Mouse (Mus musculus) kidney, adult 9 months (tissue): ENCODE measurements around the gene Traip.

ENCODE experiments used
- DNase-seq: peaks from one replicate; pipeline ENCODE4 v3.0.0; 2022

The Traip gene

DNA sequence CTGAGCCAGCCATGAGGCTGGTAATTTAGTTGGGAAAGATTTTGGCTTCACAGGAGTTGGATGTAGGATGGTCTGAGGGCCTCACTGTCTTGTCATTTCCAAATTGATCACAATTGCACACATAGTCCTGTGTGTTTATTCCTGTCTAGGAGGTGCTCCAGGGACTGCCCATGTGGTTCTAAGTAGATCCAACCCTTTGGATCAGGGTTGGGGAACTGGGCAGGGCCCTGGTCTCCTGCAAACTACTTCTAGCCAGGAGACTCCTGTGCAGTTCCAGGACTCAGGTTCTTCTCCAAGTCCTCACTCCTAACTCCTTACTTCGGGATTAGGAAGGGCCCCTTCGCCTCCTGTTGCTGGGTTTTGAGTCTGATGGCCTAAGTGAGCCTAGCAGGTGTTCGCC, 14.6 kb upstream of the Traip start, which contains the start of gene Camkv:
Gene Camkv (plus strand): TSS at position 301 of the 400 bp plus-strand sequence.
- DNase-seq, result no peak

DNA sequence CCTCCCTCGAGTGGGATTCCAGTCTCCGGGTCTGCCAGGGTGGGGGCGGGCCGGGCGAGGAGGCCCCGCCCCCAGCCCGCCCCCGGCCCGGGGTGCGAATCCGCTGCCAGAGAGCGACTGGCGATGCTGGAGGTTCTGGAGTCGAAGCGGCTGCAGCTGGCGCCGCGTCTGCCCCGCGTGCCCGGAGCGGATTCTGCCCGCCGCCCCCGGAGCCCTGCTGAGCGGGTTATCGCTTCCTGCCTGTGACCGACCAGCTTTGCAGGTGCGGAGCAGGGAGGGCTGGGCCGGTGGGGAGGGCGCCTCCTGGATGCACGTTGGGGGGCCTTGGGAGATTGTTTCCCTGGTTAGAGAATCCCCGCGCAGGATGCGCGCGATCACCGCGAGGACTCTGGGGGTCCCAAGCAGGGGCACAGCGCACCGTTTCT, 14.1 kb upstream of the Traip start:
- DNase-seq, result no peak

DNA sequence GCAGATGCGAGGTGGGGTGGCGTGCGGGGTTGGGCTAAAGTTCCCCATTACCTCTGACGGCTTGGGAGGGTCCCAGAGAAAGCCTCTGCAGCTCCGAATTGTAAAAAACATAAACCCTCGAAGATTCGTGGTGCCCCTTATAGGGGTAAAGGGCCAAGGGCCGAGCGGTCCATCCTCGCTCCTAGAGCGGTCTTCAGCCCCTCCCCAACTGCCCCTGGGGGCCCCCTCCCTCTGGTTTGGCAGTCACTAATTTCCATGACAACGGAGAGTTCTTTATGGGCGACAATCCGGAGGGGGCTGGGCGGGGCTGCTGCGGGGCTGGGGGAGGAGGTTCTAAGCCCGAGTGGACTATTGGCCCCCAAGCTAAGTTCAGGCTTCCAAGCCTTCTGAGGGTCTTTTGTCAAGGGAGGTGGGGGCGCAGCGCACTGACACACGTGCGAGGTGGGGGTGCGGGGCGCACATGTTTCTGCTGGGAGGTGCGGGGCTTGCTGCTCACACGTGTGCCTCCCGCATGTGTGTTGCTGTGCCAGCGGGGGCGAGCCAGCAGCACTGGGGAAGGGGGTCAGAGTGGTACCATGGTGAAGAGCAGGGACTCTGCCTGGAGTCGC, 13.6 kb upstream of the Traip start:
- DNase-seq, result no peak

DNA sequence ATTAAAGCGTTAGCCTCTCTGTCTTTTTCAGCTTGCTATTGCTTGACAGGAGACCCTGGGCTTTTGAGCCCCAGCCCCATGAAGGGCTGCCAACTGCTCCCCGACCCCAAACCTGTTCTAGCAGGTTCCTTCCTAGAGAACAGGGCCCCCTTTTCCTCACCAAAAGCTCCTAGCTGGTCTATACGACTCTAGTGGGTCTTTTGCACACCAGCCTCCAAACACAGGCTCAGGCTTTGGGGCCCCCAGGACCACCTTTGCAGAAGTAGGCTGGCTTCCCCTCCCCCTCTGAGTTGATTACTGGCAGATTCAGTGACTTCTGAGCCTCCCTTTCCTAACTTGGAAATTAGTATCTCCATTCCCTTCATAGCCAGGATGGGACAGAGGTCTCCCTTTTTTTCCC, 13.1 kb upstream of the Traip start:
- DNase-seq, result no peak

GRCm38 (mm10) chr9:107947241-107948194, 2.4 kb upstream of the Traip start:
- no peak for DNase-seq

GRCm38 (mm10) chr9:107949184-107949921, 583 bp upstream of the Traip start:
- no peak for DNase-seq

DNA sequence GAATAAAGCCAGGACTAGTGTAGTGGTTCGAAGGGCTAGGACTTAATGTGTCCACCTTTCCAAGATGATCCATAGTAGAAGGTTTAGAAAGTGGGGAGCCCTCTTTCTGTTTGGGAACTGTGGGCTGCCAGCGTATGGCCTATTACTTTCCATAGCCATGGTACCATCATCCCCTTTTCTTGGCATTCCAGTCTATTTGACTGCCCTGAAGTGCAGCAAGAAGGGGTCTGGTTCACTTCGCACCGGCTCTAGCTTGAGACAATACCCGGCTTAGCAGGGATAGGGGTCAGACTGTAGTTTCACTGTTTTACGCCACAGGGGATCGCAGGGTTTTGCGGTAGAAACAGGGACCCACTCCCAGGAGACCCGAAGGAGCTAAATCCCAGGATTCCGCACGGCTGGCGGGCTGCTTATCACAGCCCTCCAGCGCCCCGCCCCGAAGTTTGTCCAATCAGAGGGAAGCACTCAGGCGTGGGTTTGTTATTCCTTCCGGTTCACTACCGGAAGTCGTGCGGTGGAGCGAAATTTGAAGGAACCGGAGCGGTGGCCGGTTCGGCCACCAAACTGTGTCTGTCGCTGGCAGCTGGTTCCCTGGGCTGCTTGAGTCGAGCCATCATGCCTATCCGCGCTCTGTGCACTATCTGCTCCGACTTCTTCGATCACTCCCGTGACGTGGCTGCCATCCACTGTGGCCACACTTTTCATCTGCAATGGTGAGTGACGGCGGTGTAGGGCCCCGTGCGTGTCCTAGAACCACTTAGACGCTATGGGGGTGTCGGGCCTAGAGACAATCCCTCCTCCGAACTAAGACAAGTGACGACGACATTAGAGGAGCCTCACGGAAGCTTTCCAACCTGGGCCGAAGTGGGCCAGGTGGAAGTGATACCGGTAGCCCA, 772 bp downstream of the Traip start:
- DNase-seq, result peak; percentile 94

- no peak for DNase-seq
These were observed 5.8 kb downstream of the Traip start for GRCm38 (mm10) chr9:107955613-107956289.

DNA sequence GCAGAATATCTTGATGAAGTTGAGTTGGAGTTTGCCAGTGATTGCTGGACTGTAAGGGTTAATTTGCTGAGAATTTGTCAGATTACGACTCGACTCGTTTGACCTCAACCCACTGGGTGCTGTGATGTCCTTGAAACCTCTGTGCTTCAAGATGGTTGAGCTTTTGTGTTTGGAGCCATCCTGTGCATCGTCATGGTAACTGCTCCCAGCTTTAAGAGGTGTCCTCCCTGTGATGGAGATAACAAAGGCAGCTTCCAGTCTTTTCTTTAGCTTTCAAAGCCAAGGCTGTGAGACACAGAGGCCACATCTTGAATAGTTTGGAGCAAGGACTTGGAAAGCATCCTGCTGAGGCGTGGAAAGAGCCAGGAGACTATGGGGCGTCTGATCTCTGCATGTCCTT, 7.2 kb downstream of the Traip start:
- DNase-seq, result no peak

DNA sequence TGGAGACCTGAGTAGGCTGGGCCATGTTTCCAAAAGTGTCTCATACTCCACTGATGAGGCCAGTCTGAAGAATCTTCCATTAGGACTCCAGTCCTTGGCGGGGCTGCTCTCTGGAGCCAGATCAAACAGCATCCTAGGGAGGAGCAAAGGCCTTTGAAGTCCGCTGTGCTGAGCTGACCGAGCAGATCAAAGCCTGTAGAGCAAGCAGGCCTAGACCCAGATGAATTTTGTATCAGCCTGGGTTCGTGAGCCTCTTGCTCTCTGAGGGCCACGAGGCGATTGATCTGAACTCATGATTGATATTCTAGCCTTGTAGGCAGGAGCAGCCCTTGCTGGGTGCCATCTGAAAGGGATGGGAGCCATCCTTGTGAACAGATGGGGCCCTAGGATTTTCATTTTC, 10.0 kb downstream of the Traip start:
- DNase-seq, result no peak

- no peak for DNase-seq
These were observed 11.0 kb downstream of the Traip start for GRCm38 (mm10) chr9:107960928-107961327.

DNA sequence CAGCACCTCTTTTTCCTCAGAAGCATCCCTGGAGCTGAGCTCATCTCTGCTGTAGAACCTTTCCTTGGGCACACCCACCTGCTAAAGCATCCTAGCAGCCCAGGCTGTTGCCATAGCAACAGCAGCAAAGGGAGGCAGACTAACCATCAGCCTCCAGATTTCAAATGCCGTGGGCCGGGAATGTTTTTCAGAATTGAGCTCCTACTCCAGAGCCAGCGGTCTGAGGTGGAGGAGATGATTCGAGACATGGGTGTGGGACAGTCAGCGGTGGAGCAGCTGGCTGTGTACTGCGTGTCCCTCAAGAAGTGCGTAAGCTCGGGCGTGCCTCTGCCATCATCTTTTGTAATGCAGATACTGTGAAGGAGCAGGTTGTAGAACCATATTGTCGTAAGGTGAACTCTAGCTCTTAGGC, 11.4 kb downstream of the Traip start:
- DNase-seq, result no peak

DNA sequence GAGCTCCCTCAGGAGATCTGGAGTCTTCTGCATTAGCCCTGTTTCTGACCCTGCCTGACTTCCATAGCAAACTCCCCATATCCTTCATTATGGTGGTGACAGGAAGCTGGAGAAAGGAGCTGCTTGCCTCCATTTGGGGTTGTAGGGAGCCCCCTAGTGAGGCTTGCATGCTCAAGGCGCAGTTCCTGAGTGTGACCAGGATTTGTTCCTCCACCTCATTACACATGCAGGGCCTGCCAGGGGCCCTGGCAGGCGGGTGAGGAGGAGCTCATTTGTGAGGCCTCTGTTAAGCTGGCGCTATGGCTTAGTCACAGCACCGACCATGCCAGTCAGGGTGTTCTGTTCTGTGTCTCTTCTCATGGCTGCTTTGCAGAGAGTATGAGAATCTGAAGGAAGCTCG, 11.9 kb downstream of the Traip start:
- DNase-seq, result no peak

DNA sequence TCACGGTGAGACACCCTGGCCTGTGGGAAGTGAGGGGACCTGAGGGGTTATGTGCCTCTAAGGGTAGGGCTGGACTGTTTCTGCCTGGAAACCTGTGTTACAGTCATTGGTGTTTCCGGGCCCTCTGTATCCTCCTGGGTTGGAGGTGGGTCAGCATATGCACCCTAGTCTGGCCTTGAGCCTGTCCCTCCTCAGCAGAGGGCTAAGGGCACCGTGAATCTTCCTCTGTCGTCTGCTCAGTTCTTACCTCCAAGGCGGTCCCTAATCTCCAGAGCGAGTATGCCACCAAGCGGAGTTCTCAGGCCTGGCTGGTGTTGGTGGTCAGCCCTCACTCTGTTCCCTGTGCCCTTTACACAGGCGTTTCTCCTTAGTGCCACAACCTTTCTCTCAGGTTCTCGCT, 13.0 kb downstream of the Traip start:
- no peak for DNase-seq

GRCm38 (mm10) chr9:107963700-107964099, 13.8 kb downstream of the Traip start:
- peak; percentile 85 for DNase-seq

- DNase-seq, result no peak
These were observed 14.7 kb downstream of the Traip start for GRCm38 (mm10) chr9:107964681-107965080.

DNA sequence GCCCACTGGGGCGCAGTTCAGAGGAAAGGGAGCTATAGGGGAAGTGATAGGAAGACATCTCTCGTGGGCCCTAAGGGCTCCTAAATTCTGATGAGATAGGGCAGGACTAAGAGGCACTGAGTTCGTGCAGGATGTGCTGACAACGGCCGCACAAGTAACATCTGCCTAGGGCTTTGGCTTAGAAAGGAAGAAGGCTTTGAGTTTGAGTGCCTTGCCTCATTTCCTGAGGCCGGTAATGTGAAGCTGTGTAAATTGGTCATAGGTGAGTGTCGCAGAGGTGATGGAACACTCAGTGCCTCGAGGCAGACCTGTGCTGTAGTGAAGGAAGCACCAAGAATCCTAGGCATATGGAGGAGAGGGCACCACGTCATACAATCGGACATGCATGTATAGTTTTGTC, 16.7 kb downstream of the Traip start:
- no peak for DNase-seq

DNA sequence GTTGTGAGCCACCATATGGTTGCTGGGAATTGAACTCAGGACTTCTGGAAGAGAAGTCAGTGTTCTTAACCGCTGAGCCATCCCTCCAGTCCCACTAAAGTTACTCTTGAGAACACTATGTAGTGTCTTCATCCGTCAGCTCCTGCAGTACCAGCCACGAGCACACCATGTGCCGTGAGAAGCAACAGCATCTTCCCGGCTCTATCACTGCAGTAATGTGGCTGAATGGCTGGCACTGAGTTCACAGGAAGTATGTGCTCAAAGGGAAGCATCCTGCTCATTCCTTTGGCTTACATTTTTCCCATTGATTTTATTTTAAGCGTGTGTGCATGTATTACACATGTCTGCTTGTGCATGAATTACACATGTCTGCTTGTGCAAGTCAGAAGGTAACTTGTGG, 17.5 kb downstream of the Traip start:
- no peak for DNase-seq

DNA sequence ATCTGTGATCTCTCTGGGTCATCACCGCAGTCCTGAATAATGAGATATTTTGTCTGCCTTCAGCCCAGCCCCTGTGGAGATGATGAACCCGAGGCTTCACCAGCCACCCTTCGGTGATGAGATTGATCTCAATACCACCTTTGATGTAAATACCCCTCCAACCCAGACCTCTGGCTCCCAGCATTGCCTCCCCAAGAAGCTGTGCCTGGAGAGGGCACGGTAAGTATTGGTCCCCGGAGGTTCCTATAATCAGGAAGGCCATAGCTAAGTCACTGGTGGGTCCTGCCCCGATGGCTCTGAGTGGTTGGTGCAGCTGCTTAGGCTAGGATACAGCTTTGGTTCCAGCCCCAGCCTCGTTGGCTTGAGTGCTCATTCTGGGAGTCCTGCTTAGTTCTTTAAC, 18.6 kb downstream of the Traip start:
- DNase-seq, result no peak

- no peak for DNase-seq
These were observed 20.4 kb downstream of the Traip start for GRCm38 (mm10) chr9:107970311-107970710.

GRCm38 (mm10) chr9:107971690-107972541, 22.0 kb downstream of the Traip start:
- no peak for DNase-seq
